Mouse (Mus musculus): Measurements from ENCODE around the gene Cped1.

Gene Cped1

DNA sequence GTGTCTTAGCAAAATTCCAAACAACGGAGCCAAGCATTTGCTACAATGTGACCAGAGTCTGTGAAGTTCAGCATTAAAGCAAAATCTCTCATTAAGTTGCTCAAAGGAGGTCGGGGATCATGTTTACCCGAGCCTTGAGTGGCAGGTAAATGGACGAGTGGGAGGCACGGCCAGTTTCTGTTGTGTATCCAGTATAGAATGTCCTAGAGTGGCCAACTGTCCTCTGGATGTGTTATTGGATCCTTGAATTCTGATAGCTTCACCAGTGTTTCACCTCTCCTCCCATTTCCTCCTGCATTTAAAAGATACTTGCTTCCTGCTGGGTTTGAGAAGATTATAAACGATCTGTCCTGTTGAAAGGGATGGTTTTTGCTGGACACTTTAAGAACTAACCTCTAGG lies 14.4 kb downstream of the Cped1 start:
- DNase-seq (ENCODE audit: low spot score), result no peak

DNA sequence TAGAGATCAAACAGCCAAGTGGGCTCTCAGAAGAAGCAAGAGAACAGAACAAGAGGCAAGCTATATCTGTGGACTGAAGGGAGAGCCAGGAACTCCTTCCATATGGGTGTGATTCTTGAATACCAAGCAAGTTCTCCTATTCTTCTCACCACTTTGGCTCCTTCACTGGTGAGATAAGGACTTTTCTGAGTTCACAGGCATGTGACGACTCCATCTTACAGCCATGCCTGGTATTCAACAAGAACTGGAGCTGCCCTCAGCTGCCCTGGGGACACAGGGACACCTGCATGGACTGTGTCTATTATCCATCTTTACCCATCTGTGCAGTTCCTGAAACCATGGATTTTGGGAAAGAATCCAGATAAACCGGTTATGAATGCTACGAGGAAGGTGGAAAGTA lies 15.2 kb downstream of the Cped1 start:
- no peak for DNase-seq (ENCODE audit: low spot score)

DNA sequence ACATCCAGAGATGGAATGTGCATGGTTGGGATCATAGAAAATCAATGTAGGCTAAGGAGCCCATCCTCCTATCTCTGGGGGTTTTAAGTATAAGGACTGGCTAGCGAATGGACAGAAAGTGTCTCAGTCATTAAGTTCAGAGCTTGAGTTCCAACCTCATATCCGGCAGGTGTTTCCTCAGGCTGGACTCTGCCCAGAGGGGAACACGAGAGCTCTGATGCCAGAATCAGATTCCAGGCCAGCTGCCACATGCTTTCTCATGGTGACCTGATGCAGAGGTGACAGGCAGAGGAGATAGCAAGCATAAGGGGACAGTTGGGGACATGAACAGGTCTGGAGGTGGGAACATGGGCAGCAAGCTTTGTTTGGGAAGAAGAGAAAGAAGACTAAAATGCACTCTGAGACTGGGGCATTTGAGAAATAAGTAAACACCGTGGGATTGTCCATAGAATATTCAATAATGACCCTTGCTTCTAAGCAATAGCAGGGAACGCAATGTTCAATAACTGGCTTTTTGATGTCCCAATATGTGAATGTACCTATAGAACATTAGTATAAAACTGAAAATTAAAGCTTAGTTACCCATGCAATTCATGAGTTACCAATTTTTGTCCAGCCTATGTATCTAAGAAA lies 15.7 kb downstream of the Cped1 start:
- DNase-seq (ENCODE audit: low spot score), result no peak

DNA sequence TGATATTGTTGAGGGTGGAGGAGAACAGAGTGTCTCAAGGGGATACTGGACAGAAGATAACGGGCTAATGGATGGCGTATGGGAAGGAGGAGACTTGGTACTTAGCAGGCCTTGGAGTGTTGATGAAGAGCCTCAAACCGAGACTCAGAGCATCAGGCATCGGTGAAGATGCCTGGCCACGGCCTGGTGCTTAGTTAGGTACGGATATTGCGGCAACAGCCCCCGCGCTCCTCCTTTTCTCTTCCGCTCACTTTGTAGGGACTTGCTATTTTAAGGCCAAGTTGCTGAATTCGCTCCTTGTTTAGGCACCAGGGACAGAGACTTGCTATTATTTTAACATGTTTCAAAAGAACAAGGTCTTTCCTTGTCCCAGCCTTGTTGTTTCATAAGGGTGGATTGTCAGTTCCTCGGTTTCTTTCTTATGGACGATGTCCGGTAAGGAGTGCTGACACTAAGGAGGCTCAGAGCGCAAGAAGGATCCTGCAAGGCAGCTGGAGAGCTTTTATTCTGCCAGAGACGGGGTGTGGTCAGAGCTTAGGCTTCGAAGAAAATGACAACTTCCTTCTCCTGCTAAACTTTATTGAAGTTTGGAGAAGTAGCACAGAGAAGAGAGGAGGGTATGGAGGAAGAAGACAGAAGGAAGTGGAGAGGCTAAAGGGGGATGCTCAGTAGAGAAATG lies 16.9 kb downstream of the Cped1 start:
- no peak for DNase-seq (ENCODE audit: low spot score)

DNA sequence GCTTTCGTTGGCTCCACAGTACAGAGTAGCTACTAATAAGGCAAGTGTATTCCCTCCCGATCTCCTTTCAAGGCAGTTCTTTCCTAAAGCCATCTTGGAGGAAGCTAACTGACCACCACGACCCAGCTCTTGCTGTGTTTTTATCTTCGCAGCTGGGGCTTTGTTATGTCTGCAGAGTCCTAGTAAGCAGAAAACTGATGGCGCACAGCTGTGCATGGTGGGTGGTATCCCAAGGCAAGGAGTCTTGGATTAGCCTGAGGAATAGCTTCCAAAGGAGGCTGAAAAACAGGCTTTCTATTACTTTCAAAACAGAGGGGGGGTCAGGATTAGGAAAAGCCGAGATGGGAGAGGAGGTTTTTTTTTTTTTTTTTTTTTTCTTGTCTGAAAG lies 17.5 kb downstream of the Cped1 start:
- DNase-seq (ENCODE audit: low spot score), result peak; percentile 36

GRCm38 (mm10) chr6:22003959-22004543 lies 18.3 kb downstream of the Cped1 start:
- DNase-seq (ENCODE audit: low spot score), result no peak

DNA sequence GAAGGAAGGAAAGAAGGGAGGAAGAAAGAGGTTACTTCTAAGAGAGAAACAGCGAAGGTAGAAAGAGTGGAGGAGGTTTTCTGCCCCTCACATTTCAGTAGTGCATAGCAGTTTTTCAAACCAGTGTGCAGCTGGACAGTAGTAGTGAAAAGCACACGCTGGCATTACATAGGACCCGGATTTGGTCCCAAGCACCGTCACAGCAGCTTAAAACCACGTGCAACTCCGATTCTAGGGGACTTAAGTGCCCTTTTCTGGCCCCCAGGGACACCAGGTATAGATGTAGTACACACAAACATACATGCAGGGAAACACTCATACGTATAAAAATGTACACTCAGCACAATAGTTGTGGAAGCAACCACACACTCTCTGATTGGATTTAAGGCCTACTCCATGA lies 22.6 kb downstream of the Cped1 start:
- DNase-seq (ENCODE audit: low spot score), result no peak

DNA sequence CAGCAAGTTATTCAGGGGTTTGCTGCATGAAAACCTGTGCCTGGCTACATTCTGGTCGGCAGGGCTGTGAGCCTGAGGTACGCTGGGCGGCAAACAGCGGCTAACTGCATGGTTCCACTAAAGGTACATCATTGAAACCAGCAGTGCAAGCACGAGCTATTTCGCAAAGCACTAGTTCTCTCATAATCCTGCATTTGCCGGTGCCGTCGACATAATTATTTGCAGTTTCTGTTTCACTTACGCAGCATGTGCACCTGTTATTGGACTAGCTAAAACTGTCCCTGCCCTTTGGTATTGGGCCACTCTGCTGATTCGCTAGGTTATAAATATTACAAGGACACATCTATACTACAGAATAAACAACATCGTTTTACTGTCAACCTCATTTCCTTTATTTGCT lies 24.5 kb downstream of the Cped1 start:
- no peak for DNase-seq (ENCODE audit: low spot score)

DNA sequence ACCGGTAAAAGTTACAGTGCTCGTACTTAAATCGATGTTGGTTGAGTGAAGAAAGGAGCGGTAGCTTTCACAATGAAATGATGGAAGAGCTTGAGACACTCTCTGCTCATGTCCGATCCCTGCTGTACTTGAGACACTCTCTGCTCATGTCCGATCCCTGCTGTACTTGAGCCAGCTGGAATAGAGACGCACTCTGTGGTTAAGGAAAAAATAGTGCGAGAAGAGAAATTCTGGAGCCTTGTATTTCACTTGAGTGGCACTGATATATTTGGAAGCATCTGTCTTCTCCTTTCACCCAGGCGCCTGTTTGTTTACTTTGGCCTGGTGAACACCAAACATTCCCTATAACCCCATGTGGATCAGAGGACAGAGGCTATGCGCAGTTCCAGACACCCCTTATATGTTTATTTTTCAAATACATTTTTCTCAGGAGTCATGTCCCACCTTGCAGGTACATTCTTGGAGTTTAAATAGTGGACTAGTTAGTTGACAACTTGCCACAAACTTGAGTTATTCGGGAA lies 25.1 kb downstream of the Cped1 start:
- DNase-seq (ENCODE audit: low spot score), result no peak

- DNase-seq (ENCODE audit: low spot score), result no peak
These were observed 25.8 kb downstream of the Cped1 start for GRCm38 (mm10) chr6:22011546-22011945.

DNA sequence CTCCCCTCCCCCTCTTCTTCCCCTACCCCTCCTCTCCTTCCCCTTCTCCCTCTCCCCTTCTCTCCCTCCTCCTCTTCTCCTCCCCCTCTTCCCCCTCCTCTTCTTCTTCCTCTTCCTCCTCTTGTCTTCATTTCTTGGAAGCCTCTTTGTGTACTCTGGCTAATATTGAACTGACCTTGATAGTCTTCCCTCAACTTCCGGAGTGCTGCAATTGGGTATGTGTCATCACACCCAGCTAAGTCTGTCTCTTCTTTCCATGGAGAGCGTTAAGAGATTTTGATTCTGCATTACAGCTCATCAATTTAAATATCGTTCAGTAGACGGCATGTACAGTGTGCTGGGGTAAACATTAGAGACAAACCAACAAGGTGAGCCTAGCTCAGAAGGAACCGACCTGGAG lies 26.4 kb downstream of the Cped1 start:
- no peak for DNase-seq (ENCODE audit: low spot score)

- DNase-seq (ENCODE audit: low spot score), result no peak
These were observed 26.8 kb downstream of the Cped1 start for GRCm38 (mm10) chr6:22012501-22012900.

GRCm38 (mm10) chr6:22013394-22013793 lies 27.7 kb downstream of the Cped1 start:
- DNase-seq (ENCODE audit: low spot score), result no peak

GRCm38 (mm10) chr6:22014291-22014911 lies 28.7 kb downstream of the Cped1 start:
- no peak for DNase-seq (ENCODE audit: low spot score)

GRCm38 (mm10) chr6:22017631-22018030 lies 31.9 kb downstream of the Cped1 start:
- no peak for DNase-seq (ENCODE audit: low spot score)

DNA sequence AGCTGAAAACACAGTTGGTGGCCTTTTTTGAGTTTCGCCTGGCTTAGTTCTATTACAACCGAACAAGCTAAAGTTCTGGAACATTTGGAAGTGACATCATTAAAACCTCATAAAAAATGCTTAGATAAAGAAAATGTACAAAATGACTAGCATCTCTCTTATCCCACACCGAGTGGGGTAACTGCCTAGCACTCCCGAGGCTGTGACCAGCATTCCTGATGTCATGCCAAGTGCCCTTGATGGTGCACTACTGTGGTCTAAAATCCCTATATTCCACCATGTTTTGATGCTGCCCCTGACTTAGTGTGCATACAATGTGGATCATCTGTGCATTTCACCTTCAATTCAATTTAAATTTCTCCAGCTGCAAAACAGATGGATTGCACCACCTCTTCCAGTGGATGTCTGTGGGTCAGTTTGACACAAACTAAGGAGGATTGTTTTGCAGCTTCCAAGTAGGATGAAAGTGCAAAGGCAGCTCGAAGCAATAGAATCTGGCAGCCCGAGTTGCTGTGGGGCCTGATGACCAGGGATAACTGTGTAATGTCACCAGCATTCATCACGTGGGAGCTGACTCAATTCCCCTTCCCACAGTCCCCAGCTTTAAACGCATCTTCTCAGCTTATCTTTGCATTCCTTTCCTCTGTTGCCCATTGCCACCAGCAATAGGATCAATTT lies 33.2 kb downstream of the Cped1 start:
- DNase-seq (ENCODE audit: low spot score), result no peak

DNA sequence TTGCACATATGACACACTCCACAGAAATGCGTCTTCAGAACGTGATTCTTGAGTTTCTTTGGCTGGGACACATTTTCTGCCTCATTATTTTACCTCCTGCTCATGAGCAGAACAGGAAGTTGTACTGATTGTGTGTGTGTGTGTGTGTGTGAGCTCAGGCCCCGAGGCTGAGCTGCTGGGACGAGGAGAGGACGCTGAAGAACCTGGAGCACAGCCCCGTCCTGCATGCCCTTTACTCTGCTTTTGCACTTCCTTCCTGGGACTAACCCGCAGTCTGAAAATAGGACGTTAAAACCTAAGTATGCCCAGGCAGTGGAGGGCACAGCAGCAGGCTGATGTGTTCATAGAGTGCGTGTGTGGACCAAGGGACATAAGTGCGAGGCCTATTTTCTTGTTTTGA lies 33.9 kb downstream of the Cped1 start:
- DNase-seq (ENCODE audit: low spot score), result no peak

- no peak for DNase-seq (ENCODE audit: low spot score)
These were observed 35.0 kb downstream of the Cped1 start for GRCm38 (mm10) chr6:22020696-22021095.

GRCm38 (mm10) chr6:22021315-22021714 lies 35.6 kb downstream of the Cped1 start:
- DNase-seq (ENCODE audit: low spot score), result no peak

- no peak for DNase-seq (ENCODE audit: low spot score)
These were observed 38.5 kb downstream of the Cped1 start for GRCm38 (mm10) chr6:22024168-22024567.

- no peak for DNase-seq (ENCODE audit: low spot score)
These were observed 40.1 kb downstream of the Cped1 start for GRCm38 (mm10) chr6:22025584-22026357.

GRCm38 (mm10) chr6:22026358-22026673 lies 40.6 kb downstream of the Cped1 start:
- DNase-seq (ENCODE audit: low spot score), result no peak

All from urinary bladder, postnatal 25 days (tissue).